Mouse (Mus musculus) midbrain, embryonic 14.5 days (tissue): ENCODE results near the gene Tmed5. TPM values are rescaled to one million over a fixed set of nuclear protein-coding genes. Genes with fewer than 3 reads are reported as not detected.

ENCODE experiments used
- ATAC-seq: fragments of 200-750 bp; cut with Nextera tagmentation; 2 replicates; pipeline ENCODE4 v1.8.0; 2017; ENCODE audit warnings: moderate number of reproducible peaks, moderate library complexity; ENCODE audit not compliant: low FRiP score, low TSS enrichment
- DNase-seq: peaks from one replicate; pipeline ENCODE4 v3.0.0-alpha.2; 2015
- H3K27ac ChIP-seq: fragments of 300-500 bp; sonication (generic); replicated peaks from 2 replicates; pipeline ENCODE4 v1.5.1; 2014; ENCODE audit warnings: mild to moderate bottlenecking, low read depth, low read length, moderate library complexity
- H3K27me3 ChIP-seq: fragments of 300-500 bp; sonication (generic); 2 replicates; pipeline ENCODE4 v1.6.1; 2014; ENCODE audit warnings: low read length, control low read depth, mixed read lengths; ENCODE audit not compliant: control insufficient read depth, insufficient read depth
- H3K36me3 ChIP-seq: fragments of 300-500 bp; sonication (generic); 2 replicates; pipeline ENCODE4 v1.6.1; 2014; ENCODE audit warnings: low read length, control low read depth; ENCODE audit not compliant: control insufficient read depth, insufficient read depth
- H3K4me1 ChIP-seq: fragments of 300-500 bp; sonication (generic); 2 replicates; pipeline ENCODE4 v1.6.1; 2014; ENCODE audit warnings: mild to moderate bottlenecking, antibody characterized with exemption, low read length, control low read depth; ENCODE audit not compliant: control insufficient read depth, insufficient read depth
- H3K4me2 ChIP-seq: fragments of 300-500 bp; sonication (generic); 2 replicates; pipeline ENCODE4 v1.6.1; 2014; ENCODE audit warnings: mild to moderate bottlenecking, low read length, moderate library complexity
- H3K4me3 ChIP-seq: fragments of 300-500 bp; sonication (generic); replicated peaks from 2 replicates; pipeline ENCODE4 v1.5.1; 2014; ENCODE audit warnings: low read depth, low read length
- H3K9ac ChIP-seq: fragments of 300-500 bp; sonication (generic); replicated peaks from 2 replicates; pipeline ENCODE4 v1.6.1; 2014; ENCODE audit warnings: mild to moderate bottlenecking, low read length, moderate library complexity
- H3K9me3 ChIP-seq: fragments of 300-500 bp; sonication (generic); 2 replicates; pipeline ENCODE4 v1.6.1; 2016; ENCODE audit warnings: low read length, control low read depth, mixed read lengths; ENCODE audit not compliant: control insufficient read depth
- WGBS: fragments of 180-500 bp; shearing (Covaris S2); extraction: QIAGEN DNeasy Blood & Tissue Kit; methylation state at CpG from one replicate; pipeline ENCODE4 v1.1.7; 2014; 5-methylcytosine and 5-hydroxymethylcytosine counted together
- polyA plus RNA-seq: library from polyadenylated mRNA; unstranded; fragments of >200 nt; fragmentation: Nextera tagmentation; extraction: Ambion mirVana; gene quantifications from 2 replicates; pipeline ENCODE4 v1.2.1, GENCODE M21; 2014

Tmed5 gene
- 19.1 and 19.3 TPM in 2 replicates for polyA plus RNA-seq

GRCm38 (mm10) chr5:108132441-108133243 lies at the start of gene Tmed5, which contains the start of gene Ccdc18:
Gene Tmed5 (minus strand): TSS chr5:108132620.
Gene Ccdc18 (plus strand): TSS chr5:108132875.
- ATAC-seq (peak; percentile 98), DNase-seq (peak; percentile 99)
- peak within 1 kb of the TSS; percentile 83 for H3K27ac ChIP-seq
- no peaks in the 10 kb centered on the region for H3K9me3 ChIP-seq
- H3K9ac ChIP-seq: peak within 1 kb of the TSS; percentile 73
- peaks cover 8% of the 10 kb centered on the region; the same call in 1 of the 2 replicates for H3K4me1 ChIP-seq
- peak within 1 kb of the TSS; percentile 78 for H3K4me3 ChIP-seq
- under 1% methylated on average over 65 of the region's 65 CpGs for WGBS
- H3K36me3 ChIP-seq: peaks cover 8% of the 10 kb centered on the region
- H3K27me3 ChIP-seq: no peaks in the 10 kb centered on the region
- peak within 1 kb of the TSS; percentile 78 for H3K4me2 ChIP-seq

- 27% methylated on average over 1 of the region's 1 CpGs for whole genome bisulfite sequencing
- Histone ChIP-seq H3K4me1 (no peaks in the 10 kb centered on the region), H3K27ac (no peak overlapping the region), H3K4me2 (no peak overlapping the region), H3K27me3 (no peaks in the 10 kb centered on the region), H3K4me3 (no peak overlapping the region), H3K9ac (no peak overlapping the region), H3K9me3 (no peaks in the 10 kb centered on the region), H3K36me3 (no peaks in the 10 kb centered on the region)
- ATAC-seq: no peak
- DNase-seq: peak; percentile 44
Observed at GRCm38 (mm10) chr5:108163695-108164094, 31.3 kb upstream of the Tmed5 start.

DNA sequence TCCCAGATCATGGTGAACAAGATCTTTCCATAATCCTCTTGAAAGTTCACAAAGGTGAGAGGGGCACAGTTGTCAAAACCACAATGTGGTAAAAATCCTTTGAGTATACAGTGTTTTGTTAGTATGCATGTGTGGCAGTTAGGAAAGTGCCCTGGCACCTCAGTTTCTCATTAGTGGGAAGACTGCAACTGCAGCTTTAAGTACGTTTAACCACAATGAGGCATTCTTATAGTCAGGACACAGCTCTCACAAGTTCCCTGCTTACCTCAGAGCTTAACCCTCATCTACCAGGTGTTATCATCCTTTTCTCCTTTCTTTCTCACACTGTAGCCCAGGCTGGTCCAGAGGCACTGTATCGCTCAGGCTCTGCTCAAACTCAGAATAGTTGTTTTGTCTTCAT lies 28.4 kb upstream of the Tmed5 start:
- no peaks in the 10 kb centered on the region for H3K27me3 ChIP-seq
- no peak for DNase-seq
- no peak overlapping the region for H3K4me3 ChIP-seq
- H3K27ac ChIP-seq: no peak overlapping the region
- no peaks in the 10 kb centered on the region for H3K4me1 ChIP-seq
- WGBS: 88% methylated on average over 2 of the region's 2 CpGs
- no peak overlapping the region for H3K9ac ChIP-seq
- no peaks in the 10 kb centered on the region for H3K9me3 ChIP-seq
- no peak for ATAC-seq
- no peaks in the 10 kb centered on the region for H3K36me3 ChIP-seq
- H3K4me2 ChIP-seq: no peak overlapping the region

GRCm38 (mm10) chr5:108152592-108152991 lies 20.2 kb upstream of the Tmed5 start:
- 92% methylated on average over 1 of the region's 1 CpGs for WGBS
- DNase-seq: no peak
- no peak overlapping the region for H3K9ac ChIP-seq
- H3K9me3 ChIP-seq: no peaks in the 10 kb centered on the region
- no peak for ATAC-seq
- no peak overlapping the region for H3K27ac ChIP-seq
- no peaks in the 10 kb centered on the region for H3K4me1 ChIP-seq
- H3K36me3 ChIP-seq: no peaks in the 10 kb centered on the region
- no peak overlapping the region for H3K4me2 ChIP-seq
- no peak overlapping the region for H3K4me3 ChIP-seq
- H3K27me3 ChIP-seq: no peaks in the 10 kb centered on the region

DNA sequence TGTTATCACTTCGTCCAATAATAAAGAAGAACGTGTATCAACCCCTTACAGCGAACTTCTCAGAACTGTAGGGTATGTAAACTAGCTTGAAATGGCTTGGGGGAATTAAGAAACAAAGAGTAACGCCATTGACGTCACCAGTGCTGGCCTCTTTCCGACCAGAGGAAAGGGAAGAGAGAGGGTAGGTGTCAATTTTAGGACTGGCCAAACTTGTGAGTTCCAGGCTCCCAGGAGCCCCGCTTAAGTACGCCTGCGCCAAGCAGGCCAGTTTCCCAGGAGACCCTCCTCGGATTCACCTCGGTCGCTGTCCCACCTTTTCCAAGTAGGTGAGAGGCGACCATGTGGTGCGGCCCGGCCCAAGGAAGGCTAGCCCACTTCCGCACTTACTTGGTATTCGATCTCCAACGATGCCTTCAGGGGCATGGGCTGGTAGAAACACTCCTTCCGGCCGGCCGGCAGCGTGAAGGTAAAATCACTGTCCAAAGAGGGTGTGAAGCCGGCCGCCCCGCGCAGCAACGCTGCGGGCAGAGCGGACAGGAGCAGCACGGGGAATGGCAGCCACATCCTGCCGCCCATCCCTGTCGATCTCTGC lies 475 bp downstream of the Tmed5 start:
- peaks cover 8% of the 10 kb centered on the region; the same call in 1 of the 2 replicates for H3K4me1 ChIP-seq
- under 1% methylated on average over 32 of the region's 32 CpGs for WGBS
- peak overlapping the region; percentile 78 for H3K4me3 ChIP-seq
- peak; percentile 59 for ATAC-seq
- no peaks in the 10 kb centered on the region for H3K27me3 ChIP-seq
- H3K9ac ChIP-seq: peak overlapping the region; percentile 73
- peak overlapping the region; percentile 83 for H3K27ac ChIP-seq
- peak overlapping the region; percentile 78 for H3K4me2 ChIP-seq
- DNase-seq: peak; percentile 70
- peaks cover 9% of the 10 kb centered on the region for H3K36me3 ChIP-seq
- no peaks in the 10 kb centered on the region for H3K9me3 ChIP-seq

DNA sequence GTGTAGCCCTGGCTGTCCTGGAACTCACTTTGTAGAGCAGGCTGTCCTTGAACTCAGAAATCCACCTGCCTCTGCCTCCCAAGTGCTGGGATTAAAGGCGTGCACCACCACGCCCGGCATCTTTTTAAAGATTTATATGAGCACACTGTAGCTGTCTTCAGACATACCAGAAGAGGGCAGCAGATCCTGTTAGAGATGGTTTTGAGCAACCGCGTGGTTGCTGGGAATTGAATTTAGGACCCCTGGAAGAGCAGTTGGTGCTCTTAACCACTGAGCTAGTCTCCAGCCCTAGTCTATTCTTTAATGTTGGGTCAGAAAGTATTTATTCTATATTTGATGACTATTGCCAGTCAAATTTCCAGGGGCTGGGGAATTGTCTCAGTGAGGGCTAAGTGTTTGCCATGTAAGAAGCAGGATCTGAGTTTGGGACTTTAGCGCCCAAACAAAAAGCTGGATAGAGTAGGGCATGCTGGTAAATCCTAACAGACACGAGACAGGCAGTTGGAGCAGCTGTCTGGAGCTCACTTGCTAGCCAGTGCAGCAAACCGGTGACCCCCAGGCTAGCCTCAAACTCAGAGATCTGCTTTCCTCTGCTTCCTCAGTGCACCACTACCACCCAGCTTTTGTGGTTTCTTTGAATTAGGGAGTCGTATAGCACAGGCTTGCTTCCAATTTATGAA lies 12.1 kb downstream of the Tmed5 start:
- no peak overlapping the region for H3K9ac ChIP-seq
- H3K27me3 ChIP-seq: no peaks in the 10 kb centered on the region
- peaks cover 4% of the 10 kb centered on the region; the same call in 1 of the 2 replicates for H3K36me3 ChIP-seq
- DNase-seq: no peak
- no peak for ATAC-seq
- H3K27ac ChIP-seq: no peak overlapping the region
- H3K4me1 ChIP-seq: no peaks in the 10 kb centered on the region
- no peak overlapping the region for H3K4me3 ChIP-seq
- no peak overlapping the region for H3K4me2 ChIP-seq
- H3K9me3 ChIP-seq: no peaks in the 10 kb centered on the region
- 85% methylated on average over 9 of the region's 9 CpGs for WGBS

DNA sequence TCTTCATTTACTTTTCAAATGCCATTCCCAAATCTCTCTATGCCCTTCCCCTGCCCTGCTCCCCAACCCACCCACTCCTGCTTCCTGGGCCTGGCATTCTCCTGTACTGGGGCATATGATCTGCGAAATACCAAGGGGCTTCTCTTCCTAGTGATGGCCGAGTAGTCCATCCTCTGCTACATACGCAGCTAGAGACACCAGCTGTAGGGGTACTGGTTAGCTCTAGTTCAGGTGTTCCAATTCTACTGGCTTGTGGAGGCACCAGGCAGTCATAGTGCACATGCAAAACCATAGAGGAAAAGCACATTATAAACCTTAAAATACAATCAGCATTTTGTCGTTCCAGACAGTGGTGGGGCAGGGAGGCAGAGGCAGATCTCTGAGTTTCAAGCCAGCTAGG lies 14.7 kb downstream of the Tmed5 start:
- DNase-seq: no peak
- WGBS: 94% methylated on average over 4 of the region's 4 CpGs

DNA sequence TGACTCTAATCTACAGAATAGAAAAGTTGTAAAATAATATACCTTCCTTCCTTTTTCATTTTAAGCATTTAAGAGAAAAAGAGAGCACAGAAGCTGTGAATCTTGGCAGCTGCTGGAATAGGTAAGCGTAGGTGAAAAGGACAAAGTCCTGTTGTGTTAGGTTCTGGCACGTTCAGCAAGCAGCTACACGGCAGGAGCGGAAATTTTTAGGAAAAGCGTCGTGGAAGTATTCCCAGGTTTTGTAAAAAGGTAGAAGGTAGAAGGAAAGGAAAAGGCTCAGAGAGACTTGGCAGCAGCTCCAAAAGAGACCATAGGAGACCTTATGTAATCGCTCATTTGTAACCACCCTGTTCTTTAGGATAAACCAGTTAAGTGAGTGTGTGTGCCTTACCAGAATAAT lies 23.1 kb downstream of the Tmed5 start:
- Histone ChIP-seq H3K4me2 (no peak overlapping the region), H3K9ac (no peak overlapping the region), H3K4me3 (no peak overlapping the region), H3K9me3 (no peaks in the 10 kb centered on the region), H3K27ac (no peak overlapping the region), H3K4me1 (no peaks in the 10 kb centered on the region), H3K27me3 (no peaks in the 10 kb centered on the region), H3K36me3 (peaks cover 35% of the 10 kb centered on the region)
- ATAC-seq: no peak
- DNase-seq: no peak
- WGBS: 95% methylated on average over 7 of the region's 7 CpGs

More for the DNA sequence above, 14.7 kb downstream of the Tmed5 start:
- no peak overlapping the region for H3K9ac ChIP-seq
- no peaks in the 10 kb centered on the region for H3K27me3 ChIP-seq
- no peak overlapping the region for H3K27ac ChIP-seq
- H3K4me2 ChIP-seq: no peak overlapping the region
- no peak for ATAC-seq
- no peaks in the 10 kb centered on the region for H3K4me1 ChIP-seq
- H3K9me3 ChIP-seq: no peaks in the 10 kb centered on the region
- no peaks in the 10 kb centered on the region; the same call in 1 of the 2 replicates for H3K36me3 ChIP-seq
- no peak overlapping the region for H3K4me3 ChIP-seq
